Mouse (Mus musculus) erythroblast, embryonic 14.5 days (primary cell): Measurements from ENCODE around the gene Fem1a. TPM values are rescaled to one million over a fixed set of nuclear protein-coding genes. Genes with fewer than 3 reads are reported as not detected.
A peak's percentile ranks its signal among the peaks of the same experiment; 100 is the strongest.

Experiments
- H3K27me3 ChIP-seq: 2 replicates; pipeline ENCODE4 v1.6.1; 2012; ENCODE audit warnings: inconsistent platforms; ENCODE audit not compliant: control insufficient read depth
- H3K36me3 ChIP-seq: 2 replicates; pipeline ENCODE4 v1.6.1; 2012; ENCODE audit warnings: mild to moderate bottlenecking, inconsistent platforms; ENCODE audit not compliant: control insufficient read depth
- H3K4me1 ChIP-seq: 2 replicates; pipeline ENCODE4 v1.6.1; 2012; ENCODE audit warnings: inconsistent platforms; ENCODE audit not compliant: control insufficient read depth
- H3K4me3 ChIP-seq: replicated peaks from 2 replicates; pipeline ENCODE3; 2012; ENCODE audit warnings: moderate library complexity, mild to moderate bottlenecking, inconsistent platforms
- H3K9me3 ChIP-seq: 2 replicates; pipeline ENCODE4 v1.6.1; 2012; ENCODE audit warnings: low read length, inconsistent platforms, mixed read lengths; ENCODE audit not compliant: control insufficient read depth
- GATA1 ChIP-seq: IDR thresholded peaks from 2 replicates; pipeline ENCODE4 v1.6.1; 2012; ENCODE audit warnings: low read length, inconsistent platforms, mixed read lengths
- TAL1 ChIP-seq: IDR thresholded peaks from 3 replicates; pipeline ENCODE4 v1.6.1; 2012; ENCODE audit warnings: low read length, inconsistent platforms, mixed read lengths
- polyA plus RNA-seq: library from polyadenylated mRNA; stranded (reverse); fragments of >175 nt; gene quantifications from 2 replicates; pipeline ENCODE4 v1.2.3, GENCODE M21; 2012

The Fem1a gene
- polyA plus RNA-seq, 1 experiment = 0.80 TPM

GRCm38 (mm10) chr17:56292531-56293222 is 36.1 kb downstream of the Fem1a start, which contains the start of gene Plin3:
Plin3 (minus strand) TSS chr17:56292873.
- Histone ChIP-seq H3K4me1 (peaks cover 52% of the 10 kb centered on the region), H3K9me3 (no peaks in the 10 kb centered on the region), H3K27me3 (peaks cover under 1% of the 10 kb centered on the region), H3K4me3 (peak within 1 kb of the TSS; percentile 66), H3K36me3 (no peaks in the 10 kb centered on the region)
- TF ChIP-seq TAL1 (no peak), GATA1 (no peak)

- Histone ChIP-seq H3K36me3 (no peaks in the 10 kb centered on the region), H3K9me3 (no peaks in the 10 kb centered on the region), H3K4me1 (peaks cover 48% of the 10 kb centered on the region), H3K27me3 (peaks cover 2% of the 10 kb centered on the region), H3K4me3 (no peak overlapping the region)
- TF ChIP-seq TAL1 (no peak), GATA1 (no peak)
Observed at GRCm38 (mm10) chr17:56293291-56293690, 36.7 kb downstream of the Fem1a start.

GRCm38 (mm10) chr17:56294241-56294640 is 37.6 kb downstream of the Fem1a start:
- Histone ChIP-seq H3K9me3 (no peaks in the 10 kb centered on the region), H3K4me3 (no peak overlapping the region), H3K4me1 (peaks cover 38% of the 10 kb centered on the region), H3K36me3 (no peaks in the 10 kb centered on the region), H3K27me3 (peaks cover 6% of the 10 kb centered on the region)
- TF ChIP-seq TAL1 (no peak), GATA1 (no peak)

- peaks cover 10% of the 10 kb centered on the region for H3K27me3 ChIP-seq
- peaks cover 19% of the 10 kb centered on the region for H3K4me1 ChIP-seq
- no peaks in the 10 kb centered on the region for H3K36me3 ChIP-seq
- H3K4me3 ChIP-seq = no peak overlapping the region
- no peak for TF ChIP-seq GATA1
- TF ChIP-seq TAL1 = no peak
- no peaks in the 10 kb centered on the region for H3K9me3 ChIP-seq
Observed at GRCm38 (mm10) chr17:56296201-56296600, 39.6 kb downstream of the Fem1a start.

- H3K36me3 ChIP-seq = no peaks in the 10 kb centered on the region; the same call in 1 of the 2 replicates
- no peaks in the 10 kb centered on the region for H3K9me3 ChIP-seq
- H3K27me3 ChIP-seq = peaks cover 10% of the 10 kb centered on the region
- TF ChIP-seq GATA1 (no peak), TAL1 (no peak)
- H3K4me3 ChIP-seq = no peak overlapping the region
- H3K4me1 ChIP-seq = peaks cover 17% of the 10 kb centered on the region
Observed at GRCm38 (mm10) chr17:56298238-56298637, 41.6 kb downstream of the Fem1a start.

GRCm38 (mm10) chr17:56300186-56300585 is 43.6 kb downstream of the Fem1a start, which contains the start of gene Arrdc5:
Arrdc5 (minus strand) TSS chr17:56300286.
- H3K4me3 ChIP-seq = no peak within 1 kb of the TSS
- TF ChIP-seq GATA1 (no peak), TAL1 (no peak)
- H3K27me3 ChIP-seq = peaks cover 10% of the 10 kb centered on the region
- no peaks in the 10 kb centered on the region for H3K9me3 ChIP-seq
- peaks cover 31% of the 10 kb centered on the region for H3K4me1 ChIP-seq
- H3K36me3 ChIP-seq = peaks cover 10% of the 10 kb centered on the region

GRCm38 (mm10) chr17:56302363-56302996 is 45.9 kb downstream of the Fem1a start:
- no peaks in the 10 kb centered on the region for H3K9me3 ChIP-seq
- H3K4me1 ChIP-seq = peaks cover 54% of the 10 kb centered on the region
- peaks cover 33% of the 10 kb centered on the region for H3K36me3 ChIP-seq
- peak overlapping the region; percentile 74 for H3K4me3 ChIP-seq
- TF ChIP-seq TAL1 (no peak), GATA1 (no peak)
- H3K27me3 ChIP-seq = peaks cover 10% of the 10 kb centered on the region

- H3K9me3 ChIP-seq = no peaks in the 10 kb centered on the region
- H3K4me1 ChIP-seq = peaks cover 60% of the 10 kb centered on the region
- peaks cover 8% of the 10 kb centered on the region for H3K27me3 ChIP-seq
- TF ChIP-seq TAL1 (no peak), GATA1 (no peak)
- H3K36me3 ChIP-seq = peaks cover 41% of the 10 kb centered on the region
- H3K4me3 ChIP-seq = peak within 1 kb of the TSS; percentile 74
Observed at GRCm38 (mm10) chr17:56303160-56303846, 46.7 kb downstream of the Fem1a start, which contains the start of gene Uhrf1. Uhrf1 (plus strand) TSS chr17:56303321.
